Mouse (Mus musculus) T-helper 17 cell (primary cell): ENCODE measurements around the gene Sorl1.

Experiments used
- in situ Hi-C, 2 experiments: fragments of 300-600 bp; cut with MboI, MseI; formaldehyde crosslinking; loops; 1 replicate in 1 of 2; 2 replicates in 1 of 2; pipeline ENCODE4 v1.15.1; 2025; ENCODE audit warnings: high pct_unique_total_duplicates in 2 of 2

Sorl1 gene

DNA sequence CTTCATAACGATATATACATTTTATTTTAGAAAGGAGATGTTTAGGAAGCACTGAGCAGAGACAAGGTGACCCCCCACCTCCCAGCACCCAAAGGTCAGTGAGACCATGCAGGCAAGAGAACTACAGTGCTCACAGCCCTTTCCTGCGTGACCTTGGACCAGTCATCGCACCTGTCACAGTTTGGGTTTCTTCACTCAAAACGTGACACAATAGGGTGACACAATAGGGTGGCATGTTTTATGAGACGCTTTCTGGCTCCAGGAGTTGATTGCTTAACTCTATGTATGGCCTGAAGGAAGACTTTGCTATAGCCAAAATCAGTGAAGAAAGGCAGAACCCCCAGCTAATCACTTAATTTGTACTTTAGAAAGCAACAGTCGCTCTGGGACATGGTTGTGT, 1.7 kb downstream of the Sorl1 start:
- in situ Hi-C loops: loop anchor here in 1 of 2 experiments (10.0 kb wide), 1 partner anchor 122 kb away; no protein-coding TSS in a partner anchor

DNA sequence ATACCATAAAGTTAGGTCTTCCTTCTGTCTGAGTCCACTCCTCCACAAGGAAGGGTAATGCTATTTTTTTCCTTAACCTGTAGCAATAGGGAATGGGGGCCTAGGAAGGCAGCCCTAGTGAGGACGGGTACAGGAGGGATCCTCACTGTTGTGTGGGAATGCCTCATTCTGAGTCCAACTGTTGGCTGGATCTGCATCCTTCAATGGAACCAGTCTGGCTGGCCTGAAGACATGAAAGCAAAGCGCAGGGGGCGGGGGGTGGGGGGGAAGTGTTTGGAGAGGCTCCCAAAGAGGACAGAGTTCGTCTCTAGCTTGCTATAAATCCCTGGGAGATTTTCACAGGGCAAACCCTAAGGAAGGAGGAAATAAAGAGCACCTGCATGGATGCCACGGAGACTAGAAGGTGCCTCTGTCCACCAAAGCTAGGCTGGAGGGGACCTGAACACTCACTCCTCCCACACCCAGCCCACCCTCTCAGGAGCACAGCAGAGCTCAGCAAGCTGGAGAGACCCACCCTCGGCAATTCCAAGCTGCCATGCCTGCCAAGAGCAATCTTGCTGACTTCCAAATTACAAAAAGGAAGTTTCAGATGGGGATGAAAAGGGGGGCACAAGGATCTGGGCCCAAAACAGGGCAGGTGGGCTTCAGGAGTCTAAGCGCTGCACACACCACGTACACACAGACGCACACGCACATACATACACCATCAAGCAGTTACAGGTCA, 2.3 kb downstream of the Sorl1 start:
- in situ Hi-C loops: loop anchor here in 1 of 2 experiments (10.0 kb wide), 1 partner anchor 123 kb away; no protein-coding TSS in a partner anchor

DNA sequence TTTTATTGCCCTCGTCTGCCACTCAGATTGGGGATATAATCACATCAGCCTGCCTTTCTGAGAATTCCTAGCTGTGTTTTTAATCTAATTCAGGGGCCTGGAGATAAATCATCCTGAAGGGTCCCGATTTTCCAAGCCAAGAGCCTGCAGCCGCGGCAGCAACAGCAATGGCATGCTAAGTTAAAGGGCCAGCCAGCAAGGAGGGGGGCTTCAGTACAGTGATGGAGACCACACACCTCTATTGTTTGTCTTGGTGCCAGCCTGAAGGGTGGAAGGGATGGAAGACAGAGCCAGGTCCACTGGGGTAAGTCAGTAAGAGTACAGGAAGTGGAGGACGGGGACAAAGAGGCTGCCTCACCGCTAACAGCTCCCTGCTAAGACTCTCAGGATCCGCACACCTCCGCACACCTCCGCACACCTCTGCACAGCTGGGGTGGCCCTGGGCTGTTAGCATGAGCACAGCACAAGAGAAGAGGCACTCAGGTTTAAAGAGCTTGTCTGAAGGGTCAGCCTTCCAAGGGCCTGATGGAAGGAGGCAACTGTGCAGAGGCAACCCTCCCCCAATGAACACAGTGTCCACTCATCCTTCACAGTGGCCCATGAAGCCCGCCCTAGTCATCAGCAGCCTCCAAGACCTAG, 7.6 kb downstream of the Sorl1 start:
- in situ Hi-C loops: no loop called here

GRCm38 (mm10) chr9:42115078-42115477, 9.0 kb downstream of the Sorl1 start:
- in situ Hi-C loops: no loop called here

- in situ Hi-C loops: no loop called here
These were observed 10.8 kb downstream of the Sorl1 start for GRCm38 (mm10) chr9:42113316-42113715.

- in situ Hi-C loops: no loop called here
These were observed 11.4 kb downstream of the Sorl1 start for GRCm38 (mm10) chr9:42112691-42113090.

GRCm38 (mm10) chr9:42111256-42111655, 12.8 kb downstream of the Sorl1 start:
- in situ Hi-C loops: no loop called here

DNA sequence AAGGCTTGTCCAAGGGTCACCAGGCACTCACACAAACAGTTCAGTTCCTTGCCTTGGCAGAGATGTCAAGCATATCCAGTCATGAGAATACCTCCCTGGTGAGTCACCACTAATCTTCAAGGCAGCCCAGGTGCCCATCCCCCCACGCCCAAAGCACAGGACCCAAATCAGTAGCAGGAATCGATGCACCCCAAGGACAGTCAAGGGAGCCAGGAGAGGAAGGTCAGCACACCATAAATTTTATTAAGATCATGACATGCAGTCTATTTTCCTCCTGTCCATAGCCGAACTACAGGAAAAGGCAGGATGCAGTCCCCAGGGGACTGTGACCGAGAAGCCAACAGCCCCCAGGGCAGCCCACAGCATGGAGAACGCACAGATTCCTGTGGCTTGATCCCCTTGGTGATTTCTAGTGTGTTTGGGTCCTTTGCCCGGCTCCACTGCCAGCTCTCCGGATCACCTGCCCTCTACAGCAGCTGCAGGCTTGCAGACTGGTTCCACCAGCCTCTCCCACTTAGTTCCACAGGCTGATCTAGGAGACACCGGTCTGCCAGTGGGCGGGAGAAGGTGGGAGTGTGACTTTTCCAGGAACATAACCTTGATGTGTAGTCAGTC, 14.2 kb downstream of the Sorl1 start:
- in situ Hi-C loops: no loop called here

DNA sequence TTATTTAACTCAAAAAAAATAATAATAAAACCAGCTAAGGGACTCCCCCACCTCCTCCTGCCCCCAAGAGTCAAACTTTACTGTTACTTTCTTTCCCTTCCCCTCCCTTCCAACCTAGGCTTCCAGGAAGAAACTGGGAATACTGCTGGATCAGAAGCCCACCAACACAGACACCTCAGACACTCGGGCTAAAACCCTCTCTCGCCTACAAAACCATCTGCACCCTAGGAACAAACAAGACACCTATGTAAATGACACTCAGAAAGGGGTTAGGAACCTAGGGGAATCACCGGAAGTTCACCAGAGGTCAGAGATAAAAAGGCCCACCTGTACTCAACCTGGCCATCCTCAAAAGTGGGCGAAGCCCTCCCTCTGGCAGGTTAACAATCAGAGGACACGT, 15.0 kb downstream of the Sorl1 start:
- in situ Hi-C loops: no loop called here

- in situ Hi-C loops: no loop called here
These were observed 15.6 kb downstream of the Sorl1 start for GRCm38 (mm10) chr9:42108369-42108951.

- in situ Hi-C loops: no loop called here
These were observed 17.0 kb downstream of the Sorl1 start for GRCm38 (mm10) chr9:42107062-42107461.

- in situ Hi-C loops: no loop called here
These were observed 17.8 kb downstream of the Sorl1 start for GRCm38 (mm10) chr9:42106305-42106704.

DNA sequence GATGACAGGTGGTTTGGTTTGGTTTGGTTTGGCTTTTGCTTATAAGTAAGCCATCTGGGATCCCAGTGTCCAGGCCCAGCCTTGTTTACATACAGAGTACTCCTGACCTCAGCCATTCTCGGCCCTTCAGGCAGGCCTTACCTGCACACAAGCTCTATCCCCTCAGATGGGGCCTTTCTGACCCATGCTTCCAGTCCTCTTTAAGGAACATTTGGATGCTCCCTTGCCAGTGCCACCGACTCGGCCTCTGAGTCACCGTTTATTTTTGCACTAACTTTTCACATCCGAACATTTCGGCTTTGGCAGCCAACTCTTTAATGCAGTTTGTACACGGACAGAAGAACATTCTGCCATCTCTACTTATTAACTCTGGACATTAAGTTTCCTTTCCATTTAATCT, 20.6 kb downstream of the Sorl1 start:
- in situ Hi-C loops: loop anchor here in 1 of 2 experiments (5.0 kb wide), 1 partner anchor 876 kb away; no protein-coding TSS in a partner anchor

DNA sequence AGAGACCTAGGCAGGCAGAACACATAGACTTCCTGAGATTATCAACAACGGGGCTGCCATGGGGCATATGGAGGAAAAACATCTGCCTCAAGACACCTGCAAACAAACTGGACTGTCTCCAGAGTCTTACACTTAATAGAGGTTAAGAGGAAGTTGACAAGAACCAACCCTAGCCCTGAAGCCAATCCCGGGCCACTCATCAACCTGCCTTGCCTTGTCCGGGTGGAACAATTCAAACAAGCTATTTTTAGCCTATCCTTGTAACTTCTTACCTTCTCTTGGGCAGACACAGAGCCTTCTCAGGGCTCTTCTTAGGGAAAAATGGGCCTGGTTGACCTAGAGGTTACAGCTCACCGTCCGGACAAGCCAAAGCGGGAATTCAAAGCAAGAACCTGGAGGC, 22.1 kb downstream of the Sorl1 start:
- in situ Hi-C loops: loop anchor here in 1 of 2 experiments (5.0 kb wide), 1 partner anchor 875 kb away; no protein-coding TSS in a partner anchor

GRCm38 (mm10) chr9:42101266-42101665, 22.8 kb downstream of the Sorl1 start:
- in situ Hi-C loops: loop anchor here in 1 of 2 experiments (5.0 kb wide), 1 partner anchor 874 kb away; no protein-coding TSS in a partner anchor

DNA sequence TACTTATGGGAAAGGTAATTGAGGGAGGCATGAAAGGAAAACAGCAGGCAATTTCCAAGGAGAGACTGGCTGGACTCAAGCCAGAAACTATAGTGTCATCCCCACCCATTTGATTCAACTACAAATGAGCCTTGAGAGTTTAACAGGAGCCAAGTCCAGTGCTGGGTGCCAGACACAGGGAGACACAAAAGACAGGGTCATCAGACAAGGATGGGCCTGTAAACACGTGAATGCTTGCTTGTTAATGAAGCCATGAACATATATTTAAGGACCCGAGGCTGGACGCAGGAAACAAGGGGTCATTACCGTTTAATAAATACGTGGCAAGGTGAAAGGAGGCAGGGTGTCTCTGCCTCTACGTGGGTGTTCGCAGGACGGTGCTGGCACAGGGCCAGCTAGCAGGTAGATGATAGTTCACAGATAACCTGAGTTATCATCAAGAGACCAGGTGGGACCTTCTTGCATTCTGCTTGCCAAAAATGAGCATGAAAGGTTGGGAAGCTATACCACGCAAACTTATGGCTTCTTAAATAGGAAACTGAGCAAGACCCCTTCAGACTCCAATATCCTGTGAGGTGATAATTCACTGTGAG, 23.4 kb downstream of the Sorl1 start:
- in situ Hi-C loops: loop anchor here in 1 of 2 experiments (5.0 kb wide), 1 partner anchor 873 kb away; no protein-coding TSS in a partner anchor

DNA sequence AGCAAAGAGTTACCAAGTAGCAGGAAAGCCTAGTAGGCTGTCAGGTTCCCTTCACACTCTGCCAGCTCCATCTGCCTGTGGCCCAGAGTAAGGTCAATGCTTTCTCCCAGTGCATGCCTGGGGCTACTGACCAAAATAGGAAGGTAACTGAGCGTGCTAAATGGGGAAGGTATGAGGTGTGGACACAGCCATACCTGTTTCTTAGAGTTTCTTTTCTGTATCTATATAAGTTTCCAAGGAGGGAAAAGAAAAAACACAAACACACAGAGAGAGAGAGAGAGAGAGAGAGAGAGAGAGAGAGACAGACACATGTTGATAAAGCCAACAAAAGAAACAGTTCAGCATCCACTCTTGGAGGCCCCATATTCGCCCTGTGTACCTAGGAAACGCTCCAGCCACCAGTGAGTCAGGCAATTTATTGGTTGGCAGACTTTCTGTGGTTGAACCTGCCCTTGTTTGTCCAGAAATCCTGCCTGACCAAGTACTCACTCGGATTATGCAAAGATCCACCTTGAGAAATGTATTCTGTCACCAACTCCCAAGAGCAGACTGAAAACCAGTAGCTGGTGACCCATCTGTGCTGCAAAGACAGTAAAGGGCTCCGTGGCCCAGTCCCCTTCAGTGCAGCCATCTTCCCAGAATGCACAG, 25.5 kb downstream of the Sorl1 start:
- in situ Hi-C loops: no loop called here

DNA sequence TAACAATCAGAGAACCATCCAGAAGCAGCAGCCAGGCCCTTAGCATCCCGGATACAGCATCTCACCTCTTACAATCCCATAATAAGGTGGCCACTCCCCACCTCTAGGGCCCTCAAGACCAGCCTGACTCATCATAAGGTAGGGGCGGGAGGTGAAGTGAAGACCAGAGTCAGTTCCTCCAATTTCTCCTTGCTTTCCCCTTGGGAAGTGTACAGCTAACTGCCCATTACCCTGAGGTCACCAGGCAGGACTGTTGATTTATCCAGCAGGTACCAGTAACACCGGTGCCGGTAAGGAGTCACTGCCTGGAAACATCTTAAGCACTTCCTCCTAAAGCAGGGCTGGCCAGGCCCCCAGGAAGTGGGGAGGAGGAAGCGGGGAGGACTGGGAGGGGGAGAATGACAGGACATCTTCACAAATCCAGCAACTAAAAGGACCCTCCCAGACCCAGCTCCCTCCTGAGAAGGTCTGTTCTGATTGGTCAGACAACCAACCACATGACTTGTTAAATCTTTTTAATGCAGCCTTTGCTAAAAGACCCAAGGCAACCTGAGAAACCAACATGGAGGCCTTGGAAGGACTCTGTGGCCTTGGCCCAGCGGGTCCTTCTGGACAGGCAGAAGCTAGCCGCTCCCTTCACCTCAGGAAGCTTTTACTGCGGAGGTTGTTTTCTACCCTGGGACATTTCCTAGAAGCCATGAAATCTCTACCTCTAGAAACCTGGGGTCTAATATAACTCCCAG, 26.2 kb downstream of the Sorl1 start:
- in situ Hi-C loops: no loop called here

DNA sequence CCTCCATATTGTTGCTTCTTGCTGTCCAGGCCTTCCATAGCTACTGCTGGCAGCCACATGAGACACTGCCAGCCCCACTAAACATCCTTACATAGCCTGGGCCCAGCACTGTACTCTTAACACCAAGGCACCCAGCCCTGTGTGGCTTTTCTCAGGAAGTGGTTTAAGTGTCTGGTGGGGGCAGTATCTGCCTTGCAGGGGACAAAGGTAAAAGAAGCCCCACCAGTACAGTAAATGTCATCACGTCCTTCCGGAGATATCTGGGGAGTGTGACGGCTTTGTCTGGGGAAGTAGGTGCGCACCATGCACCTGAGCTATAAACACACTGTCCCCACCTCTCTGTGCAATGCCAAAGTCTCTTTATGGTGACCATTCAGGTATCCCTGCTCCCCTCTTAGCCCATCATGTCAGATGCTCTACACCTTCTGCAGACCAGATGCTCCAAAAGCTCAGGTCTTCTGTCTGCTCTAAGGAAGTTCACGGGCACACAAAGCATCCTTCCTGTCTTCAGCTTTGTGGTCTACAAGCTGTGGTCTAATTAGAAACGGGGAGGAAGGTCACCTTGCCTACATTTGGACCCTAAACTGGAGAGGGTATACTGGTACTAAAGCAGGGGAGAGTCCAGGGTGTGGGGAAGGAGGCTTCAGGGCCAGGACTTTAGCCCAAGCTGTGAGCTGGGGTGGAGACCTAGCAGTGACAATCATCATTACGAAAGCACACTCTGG, 26.9 kb downstream of the Sorl1 start:
- in situ Hi-C loops: no loop called here

DNA sequence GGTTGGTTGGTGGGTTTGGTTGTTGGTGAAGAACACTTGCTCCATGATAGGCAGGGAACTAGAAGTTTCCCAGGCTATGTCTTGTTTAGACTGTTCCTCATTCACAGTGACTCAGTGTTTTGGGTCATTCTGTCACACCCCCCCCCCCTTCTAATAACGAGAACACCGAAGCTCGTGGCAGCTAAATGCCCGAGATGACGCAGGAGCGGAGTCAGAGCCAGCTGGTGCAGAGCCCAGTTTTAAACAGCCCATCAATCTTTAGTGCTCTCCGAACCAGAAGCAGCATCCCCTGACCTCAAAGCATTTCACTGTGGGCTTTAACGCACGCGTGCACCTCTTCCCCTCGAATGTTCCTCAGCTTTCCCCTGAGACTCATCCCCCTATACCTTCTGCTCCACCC, 29.3 kb downstream of the Sorl1 start:
- in situ Hi-C loops: no loop called here
